Mouse (Mus musculus) layer of hippocampus, adult 2 months (tissue): ENCODE measurements at regions not wholly inside any gene's neighbourhood (a gene's known extent, or its start where the extent isn't known, plus 50 kb on each side); places are given as distances from the start of the nearest gene placed in this dataset.
"Not testable (repeated sequence)": the region's sequence is repeated elsewhere in the genome, so short reads cannot be mapped to it uniquely, and the experiment has no call there.

ENCODE experiments used
- DNase-seq, 2 experiments: peaks; one replicate each; pipeline ENCODE4 v3.0.0; 2022; ENCODE audit warnings: low spot score in 2 of 2
- H3K27ac ChIP-seq: fragments of 200-600 bp; 2 replicates; pipeline ENCODE4 v1.8.1; 2022
- H3K4me3 ChIP-seq: fragments of 200-600 bp; 2 replicates; pipeline ENCODE4 v1.8.1; 2022; ENCODE audit warnings: mild to moderate bottlenecking
- CTCF ChIP-seq: fragments of 200-600 bp; conservative IDR thresholded peaks from 2 replicates; pipeline ENCODE4 v1.8.1; 2022; ENCODE audit warnings: antibody characterized with exemption, mild to moderate bottlenecking, moderate library complexity

DNA sequence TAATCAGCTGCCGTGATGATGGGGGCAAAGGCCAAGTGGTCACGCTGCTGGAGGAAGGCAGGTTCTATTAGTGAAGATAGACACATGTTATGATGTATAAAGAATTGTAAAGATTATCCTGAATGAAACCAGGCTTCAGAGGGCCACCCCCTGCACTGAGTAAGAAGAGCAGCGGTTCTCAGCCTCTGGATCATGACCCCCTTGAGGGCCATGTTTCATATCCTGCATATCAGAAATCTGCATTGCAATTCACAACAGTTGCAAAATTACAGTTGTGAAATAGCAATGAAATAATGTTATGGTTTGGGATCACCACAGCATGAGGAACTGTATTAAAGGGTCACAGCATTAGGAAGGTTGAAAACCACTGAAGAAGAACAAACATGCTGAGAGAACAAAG lies 162.5 kb upstream of the Zranb2 start:
- no peak for DNase-seq
- no peak for TF ChIP-seq CTCF
- no peak overlapping the region for H3K4me3 ChIP-seq
- H3K27ac ChIP-seq = no peak overlapping the region

DNA sequence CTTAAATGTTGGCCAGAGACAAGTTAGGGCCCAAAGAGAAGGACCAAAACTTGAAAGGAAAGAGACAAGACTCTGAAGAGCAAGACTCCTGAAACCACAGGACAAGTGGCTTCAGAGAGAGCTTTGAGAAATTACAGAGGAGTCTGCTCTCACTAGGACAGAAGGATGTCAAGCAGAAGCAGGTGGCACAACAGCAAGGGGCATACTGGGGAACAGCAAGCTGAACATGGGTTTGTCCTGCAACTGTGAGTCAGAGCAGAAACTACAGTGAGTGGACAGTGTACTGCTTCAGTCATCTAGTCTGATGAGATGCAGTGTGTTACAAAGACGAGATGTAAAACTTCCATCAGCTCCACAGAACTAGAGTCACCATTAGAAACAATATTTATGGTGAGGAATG lies 160.6 kb upstream of the Zranb2 start:
- no peak for DNase-seq
- TF ChIP-seq CTCF = no peak
- Histone ChIP-seq H3K4me3 (no peak overlapping the region), H3K27ac (no peak overlapping the region)

DNA sequence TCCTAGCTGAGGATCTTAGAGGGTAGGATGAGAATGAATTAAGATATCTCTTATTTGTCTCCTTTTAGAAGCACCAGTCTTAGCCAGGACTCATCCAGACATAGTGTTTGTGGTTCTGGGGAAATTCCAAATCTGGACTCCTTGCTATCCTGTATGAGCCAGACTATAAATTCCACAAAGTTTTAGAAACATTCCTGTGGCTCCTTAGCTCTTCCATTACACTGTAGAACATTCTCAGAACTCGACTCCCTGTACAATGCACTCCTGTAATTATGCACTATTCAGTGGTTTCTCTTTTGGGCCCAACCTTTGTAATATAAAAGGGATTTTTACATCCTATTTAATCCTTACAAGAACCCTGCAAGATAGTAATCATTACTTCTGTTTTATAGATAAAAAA lies 159.8 kb upstream of the Zranb2 start:
- H3K4me3 ChIP-seq = no peak overlapping the region
- H3K27ac ChIP-seq = no peak overlapping the region
- DNase-seq = no peak
- no peak for TF ChIP-seq CTCF

DNA sequence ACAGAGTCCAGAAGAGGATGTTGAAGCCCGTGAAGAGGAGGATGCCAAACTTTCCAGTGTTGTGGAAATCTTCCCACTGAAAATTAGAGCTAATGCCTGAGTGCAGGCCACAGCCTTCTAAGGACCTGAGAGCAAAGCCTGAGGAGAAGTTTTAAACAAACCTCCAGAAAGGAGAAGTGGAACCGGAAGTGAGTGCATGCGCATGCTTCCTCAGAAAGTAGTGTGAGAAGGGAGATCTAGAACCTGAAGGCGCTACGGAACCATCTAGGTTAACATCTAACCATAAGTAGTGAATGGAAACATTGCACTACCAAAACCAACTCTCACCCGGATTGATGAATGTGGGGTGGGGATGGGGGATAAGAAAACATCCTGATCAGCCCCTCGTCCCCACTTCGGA lies 156.4 kb upstream of the Zranb2 start:
- H3K27ac ChIP-seq = no peak overlapping the region
- DNase-seq = no peak
- TF ChIP-seq CTCF = no peak
- H3K4me3 ChIP-seq = no peak overlapping the region

DNA sequence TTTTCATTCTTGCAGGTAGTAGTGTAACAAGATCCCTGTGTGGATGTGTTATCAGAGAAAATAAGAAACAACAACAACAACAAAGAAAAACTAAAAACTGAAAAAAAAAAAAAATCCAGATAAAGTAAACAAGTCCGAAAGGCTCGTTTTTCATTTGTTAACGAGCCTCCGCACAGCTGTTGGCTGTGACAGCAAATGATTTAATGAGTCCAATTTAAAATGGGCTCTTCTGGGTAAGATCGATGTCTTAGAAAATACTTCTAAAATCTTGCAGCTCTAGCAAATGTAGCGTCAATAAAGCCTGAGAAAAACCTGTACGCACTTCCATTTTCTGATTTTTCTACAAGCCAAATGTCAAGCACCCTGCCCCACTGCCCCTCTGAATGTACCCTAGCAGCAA lies 155.8 kb upstream of the Zranb2 start:
- no peak for TF ChIP-seq CTCF
- Histone ChIP-seq H3K27ac (no peak overlapping the region), H3K4me3 (no peak overlapping the region)
- DNase-seq = no peak

DNA sequence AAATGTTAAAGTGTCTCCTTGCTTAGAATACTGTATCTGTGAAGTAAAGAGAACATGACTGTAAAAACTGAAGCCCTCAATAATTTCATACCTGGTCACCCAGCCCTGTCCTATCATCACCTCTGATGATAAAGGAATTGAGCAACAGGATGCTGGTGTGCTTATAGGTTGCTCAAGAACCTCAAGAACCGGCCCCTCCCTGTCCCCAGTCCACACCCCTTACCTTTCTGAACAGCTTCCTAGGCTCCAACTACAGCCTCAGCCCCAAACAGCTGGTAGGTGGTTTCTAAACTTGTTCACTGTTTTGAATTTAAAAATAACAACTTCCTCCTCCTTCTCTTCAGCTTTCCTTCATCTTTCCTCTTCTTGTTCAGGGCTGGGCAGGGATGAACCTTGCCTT lies 142.1 kb upstream of the Zranb2 start:
- TF ChIP-seq CTCF = no peak
- DNase-seq = no peak
- H3K27ac ChIP-seq = no peak overlapping the region
- no peak overlapping the region for H3K4me3 ChIP-seq

DNA sequence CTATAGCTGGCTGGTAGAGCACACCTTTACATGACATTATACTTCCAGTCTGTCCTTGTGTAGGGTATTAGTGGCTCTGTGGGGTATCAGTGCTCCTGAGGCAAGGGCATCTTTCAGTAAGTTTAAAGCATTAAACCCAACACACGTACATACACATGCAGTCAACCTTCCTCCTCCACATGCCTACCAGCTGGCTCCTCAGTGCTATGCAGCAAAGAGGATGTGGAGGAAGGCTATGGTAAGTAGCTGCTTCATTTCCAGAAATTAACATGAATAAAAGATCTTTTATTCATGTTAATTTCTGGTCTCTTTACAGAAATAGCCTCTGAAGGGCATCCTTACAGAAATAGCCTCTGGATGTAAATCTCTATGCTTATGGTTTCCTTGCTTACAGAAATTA lies 140.1 kb upstream of the Zranb2 start:
- TF ChIP-seq CTCF = no peak

DNA sequence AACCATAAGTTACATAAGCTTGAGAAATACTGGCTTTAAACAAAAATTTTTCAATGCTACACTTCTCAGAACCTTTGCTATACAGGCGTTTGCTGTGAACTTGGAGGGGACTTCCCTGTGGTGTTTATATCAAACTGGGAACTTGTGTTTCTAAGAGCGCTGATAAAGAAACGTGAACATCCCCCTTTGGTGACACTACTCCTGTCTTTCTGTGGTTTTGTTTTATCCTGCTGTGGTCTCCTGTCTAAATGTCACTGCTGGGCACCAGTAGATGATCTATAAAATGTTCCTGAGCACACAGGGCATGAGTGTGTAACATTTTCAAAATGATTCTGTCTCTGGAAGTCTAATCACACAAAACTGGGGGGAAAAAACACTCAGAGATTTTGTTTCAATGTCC lies 134.1 kb upstream of the Zranb2 start:
- H3K27ac ChIP-seq = no peak overlapping the region
- TF ChIP-seq CTCF = no peak
- H3K4me3 ChIP-seq = no peak overlapping the region
- no peak for DNase-seq

More for the DNA sequence above, 140.1 kb upstream of the Zranb2 start:
- no peak overlapping the region for H3K4me3 ChIP-seq
- no peak for DNase-seq
- no peak overlapping the region for H3K27ac ChIP-seq

DNA sequence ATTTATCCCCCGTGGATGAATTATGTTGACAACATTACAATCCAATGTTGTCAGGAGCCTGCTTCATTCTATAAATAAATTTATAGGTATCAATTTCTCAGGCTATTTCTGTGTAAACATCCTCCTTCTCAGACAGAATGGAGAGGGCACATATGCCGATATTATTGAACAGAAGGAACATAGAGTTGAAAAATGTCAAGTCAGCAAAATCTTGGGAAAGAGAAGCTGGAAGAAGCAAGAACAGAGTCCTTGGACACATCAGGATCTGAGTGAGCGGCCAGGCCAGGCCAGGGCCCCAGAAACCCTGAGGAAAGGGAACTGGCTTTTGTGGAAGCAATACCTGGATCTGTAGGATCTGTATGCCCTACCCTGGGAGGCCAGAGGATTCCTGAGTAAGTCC lies 129.9 kb upstream of the Zranb2 start:
- H3K4me3 ChIP-seq = no peak overlapping the region
- no peak for DNase-seq
- TF ChIP-seq CTCF = no peak
- H3K27ac ChIP-seq = no peak overlapping the region

DNA sequence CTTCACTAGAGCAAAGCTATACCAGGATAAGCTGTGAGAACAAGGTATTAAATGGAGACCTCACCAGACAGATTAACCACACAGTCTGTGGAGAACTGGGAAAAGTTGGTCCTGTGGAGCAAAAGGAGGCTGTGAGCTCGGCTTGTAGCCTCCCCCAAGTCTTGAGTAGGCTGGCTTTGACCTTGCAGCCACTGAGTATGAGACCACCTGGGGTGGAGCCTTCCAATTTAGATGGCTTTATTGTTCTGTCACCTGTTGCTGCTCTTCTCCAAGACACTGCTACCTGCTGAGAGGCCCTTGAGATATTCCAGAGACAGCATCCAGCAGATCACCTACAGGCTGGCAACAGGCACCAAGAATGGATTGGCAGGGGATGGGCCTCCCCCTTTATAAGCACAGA lies 110.5 kb upstream of the Zranb2 start:
- not testable (repeated sequence) for H3K27ac ChIP-seq, DNase-seq, H3K4me3 ChIP-seq

DNA sequence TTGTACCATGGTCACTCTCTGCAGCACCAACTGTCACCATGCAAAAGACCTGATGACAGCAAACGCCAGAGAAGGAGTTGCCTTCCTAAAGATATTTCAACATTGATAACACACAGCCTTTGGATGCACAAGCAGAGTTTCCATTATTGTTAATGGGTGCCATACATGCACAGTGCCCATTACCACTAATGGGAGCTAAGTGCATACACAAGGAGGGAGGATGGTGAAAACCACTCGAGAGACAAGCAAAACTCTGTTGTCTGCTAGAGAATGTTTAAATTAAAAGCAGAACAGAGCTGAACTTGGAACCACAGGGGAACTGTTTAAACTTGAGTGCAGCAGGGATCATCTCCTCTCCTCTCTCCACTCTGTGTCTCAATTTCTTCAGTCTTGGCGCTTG lies 107.2 kb upstream of the Zranb2 start:
- DNase-seq = no peak
- no peak for TF ChIP-seq CTCF
- 0 out of 2 replicates have a peak overlapping the region, but pooled peaks have one; percentile 20 for H3K27ac ChIP-seq
- H3K4me3 ChIP-seq = no peak overlapping the region

DNA sequence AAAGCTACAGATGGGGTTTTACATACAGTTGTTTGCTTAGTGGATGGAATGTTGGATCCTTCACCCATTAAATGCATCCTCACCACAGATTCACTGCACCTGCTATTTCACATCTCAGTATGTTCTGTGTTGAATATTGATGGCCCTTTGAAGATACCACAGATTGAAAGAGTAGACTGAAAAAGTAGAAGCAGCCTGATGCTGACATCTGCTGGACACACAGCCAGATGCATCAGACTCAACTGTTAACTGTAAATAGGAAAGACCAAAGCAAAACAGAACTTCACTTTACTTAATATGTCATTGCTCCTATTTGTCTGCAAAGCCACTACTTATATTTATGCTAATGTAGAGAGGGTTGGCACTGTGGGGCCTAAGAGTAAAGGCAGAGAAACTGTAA lies 84.2 kb upstream of the Zranb2 start:
- H3K27ac ChIP-seq = no peak overlapping the region
- peak; percentile 92 for TF ChIP-seq CTCF
- DNase-seq = peak; percentile 59 to 65
- H3K4me3 ChIP-seq = no peak overlapping the region

DNA sequence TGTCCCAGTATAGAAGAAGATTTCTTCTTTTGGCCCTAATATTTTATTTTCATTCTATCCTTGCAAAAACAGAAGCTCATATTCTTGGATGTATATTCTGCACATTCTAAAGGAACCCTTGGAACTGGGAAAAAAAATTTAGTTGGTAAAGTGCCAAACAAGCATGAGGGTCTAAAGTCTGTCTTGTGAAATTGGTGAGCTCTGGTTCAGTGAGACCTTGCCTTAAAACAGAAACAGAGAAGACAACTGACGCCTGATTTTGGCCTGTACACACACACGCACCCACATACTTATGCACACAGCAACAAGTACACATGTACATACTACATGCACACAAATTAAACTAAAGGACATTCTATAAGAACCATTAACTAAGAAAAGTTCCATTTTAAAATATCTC lies 62.4 kb upstream of the Zranb2 start:
- Histone ChIP-seq H3K4me3 (no peak overlapping the region), H3K27ac (no peak overlapping the region)
- no peak for TF ChIP-seq CTCF
- DNase-seq = no peak

DNA sequence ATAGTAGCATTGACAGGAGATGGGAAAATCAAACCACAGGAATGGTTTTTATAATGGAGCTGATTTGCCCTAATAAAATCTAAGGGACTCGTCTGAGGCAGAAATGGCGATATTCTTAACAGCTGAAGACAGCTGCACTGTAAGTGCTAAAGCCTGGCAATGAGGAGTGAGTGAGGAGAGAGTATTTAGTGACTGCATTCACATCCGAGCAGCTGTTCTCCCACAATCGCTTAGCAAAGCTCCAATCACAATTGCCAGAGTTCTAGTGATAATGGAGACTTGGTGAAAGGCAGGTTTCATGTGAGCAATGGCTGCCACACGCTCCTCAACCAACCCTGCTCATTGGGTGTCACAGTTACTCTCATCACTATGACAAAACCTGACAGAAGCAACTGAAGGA lies 61.3 kb upstream of the Zranb2 start:
- Histone ChIP-seq H3K27ac (no peak overlapping the region), H3K4me3 (no peak overlapping the region)
- TF ChIP-seq CTCF = no peak
- DNase-seq = no peak

DNA sequence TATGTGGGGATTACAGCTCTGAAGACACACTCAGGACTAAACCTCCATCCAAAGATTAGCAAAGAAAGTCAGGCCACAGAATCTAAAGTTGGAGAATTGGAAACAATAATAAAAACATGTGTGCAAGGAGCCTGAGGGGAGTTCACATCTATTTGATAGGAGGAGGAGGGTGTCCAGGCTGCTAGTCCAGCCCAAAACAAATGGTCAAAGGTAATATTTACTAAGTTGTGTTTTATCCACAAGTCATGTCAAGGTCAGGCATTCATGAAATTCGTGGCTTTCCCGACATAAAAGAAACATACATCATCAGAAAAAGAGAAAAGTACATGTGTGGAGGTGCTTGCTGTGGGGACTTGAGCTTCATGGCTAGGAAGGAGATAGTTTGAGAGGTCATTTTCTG lies 56.2 kb upstream of the Zranb2 start:
- no peak overlapping the region for H3K4me3 ChIP-seq
- no peak for TF ChIP-seq CTCF
- no peak overlapping the region for H3K27ac ChIP-seq
- DNase-seq = no peak
